Mouse (Mus musculus) kidney, embryonic 14.5 days (tissue): ENCODE data around the gene Bsdc1. TPM values are rescaled to one million over a fixed set of nuclear protein-coding genes. Genes with fewer than 3 reads are reported as not detected.
A peak's percentile ranks its signal among the peaks of the same experiment; 100 is the strongest.
"Not testable (repeated sequence)": the region's sequence is repeated elsewhere in the genome, so short reads cannot be mapped to it uniquely, and the experiment has no call there.

Experiments used
- ATAC-seq: fragments of 200-750 bp; cut with Nextera tagmentation; 2 replicates; pipeline ENCODE4 v1.8.0; 2017; ENCODE audit warnings: moderate number of reproducible peaks, mild to moderate bottlenecking, moderate TSS enrichment, moderate library complexity; ENCODE audit not compliant: low FRiP score, low TSS enrichment
- H3K27ac ChIP-seq: fragments of 300-500 bp; sonication (generic); 2 replicates; pipeline ENCODE4 v1.5.1; 2014; ENCODE audit warnings: low read depth, mild to moderate bottlenecking, low read length, moderate library complexity, mixed read lengths
- H3K27me3 ChIP-seq: fragments of 300-500 bp; sonication (generic); 2 replicates; pipeline ENCODE4 v1.6.1; 2014; ENCODE audit warnings: mild to moderate bottlenecking, low read length; ENCODE audit not compliant: control insufficient read depth, insufficient read depth
- H3K36me3 ChIP-seq: fragments of 300-500 bp; sonication (generic); 2 replicates; pipeline ENCODE4 v1.6.1; 2014; ENCODE audit warnings: low read length, mixed read lengths; ENCODE audit not compliant: control insufficient read depth, insufficient read depth
- H3K4me1 ChIP-seq: fragments of 300-500 bp; sonication (generic); 2 replicates; pipeline ENCODE4 v1.6.1; 2014; ENCODE audit warnings: low read length, mixed read lengths; ENCODE audit not compliant: control insufficient read depth, insufficient read depth
- H3K4me2 ChIP-seq: fragments of 300-500 bp; sonication (generic); replicated peaks from 2 replicates; pipeline ENCODE4 v1.6.1; 2014; ENCODE audit warnings: low read depth, mild to moderate bottlenecking, low read length
- H3K4me3 ChIP-seq: fragments of 300-500 bp; sonication (generic); 2 replicates; pipeline ENCODE4 v1.5.1; 2014; ENCODE audit warnings: mild to moderate bottlenecking, low read length
- H3K9ac ChIP-seq: fragments of 300-500 bp; sonication (generic); 2 replicates; pipeline ENCODE4 v1.6.1; 2014; ENCODE audit warnings: low read depth, mild to moderate bottlenecking, low read length, moderate library complexity
- H3K9me3 ChIP-seq: fragments of 300-500 bp; sonication (generic); 2 replicates; pipeline ENCODE4 v1.6.1; 2016; ENCODE audit warnings: low read length; ENCODE audit not compliant: control insufficient read depth
- WGBS: fragments of 180-500 bp; shearing (Covaris S2); extraction: QIAGEN DNeasy Blood & Tissue Kit; methylation state at CpG from one replicate; pipeline ENCODE4 v1.1.7; 2014; 5-methylcytosine and 5-hydroxymethylcytosine counted together
- polyA plus RNA-seq: library from polyadenylated mRNA; unstranded; fragments of >200 nt; fragmentation: Nextera tagmentation; extraction: Ambion mirVana; gene quantifications from 2 replicates; pipeline ENCODE4 v1.2.1, GENCODE M21; 2014

Bsdc1 gene
- polyA plus RNA-seq, 1 experiment from 2014 or later: 23.3 TPM

DNA sequence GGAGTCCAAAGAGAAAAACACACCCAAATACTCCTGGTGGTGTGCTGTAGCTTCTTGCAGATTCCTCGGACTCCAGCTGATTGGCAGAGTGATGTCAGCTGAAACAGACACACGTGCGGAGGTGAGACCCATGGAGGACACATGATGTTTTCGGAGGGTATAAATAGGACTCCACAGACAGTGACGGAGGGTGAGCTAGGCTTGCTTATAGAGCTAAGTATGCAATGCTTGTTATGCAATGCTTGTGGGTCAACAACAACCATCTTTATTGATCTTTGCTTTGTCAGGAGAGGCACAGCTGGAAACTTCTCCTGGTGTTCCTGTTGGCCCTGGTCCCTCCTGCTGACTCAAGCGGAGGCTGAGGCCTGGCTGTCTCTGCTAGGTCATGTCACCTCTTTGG is 12.7 kb upstream of the Bsdc1 start:
- no peak overlapping the region for H3K4me2 ChIP-seq
- no peaks in the 10 kb centered on the region for H3K4me1 ChIP-seq
- 89% methylated on average over 6 of the region's 6 CpGs for WGBS
- H3K4me3 ChIP-seq: no peak overlapping the region
- H3K36me3 ChIP-seq: no peaks in the 10 kb centered on the region
- H3K27ac ChIP-seq: no peak overlapping the region
- ATAC-seq: no peak
- no peaks in the 10 kb centered on the region for H3K9me3 ChIP-seq
- H3K9ac ChIP-seq: no peak overlapping the region
- no peaks in the 10 kb centered on the region for H3K27me3 ChIP-seq

GRCm38 (mm10) chr4:129450851-129451250 is 10.5 kb upstream of the Bsdc1 start:
- no peak overlapping the region for H3K4me2 ChIP-seq
- H3K4me3 ChIP-seq: no peak overlapping the region
- H3K27me3 ChIP-seq: no peaks in the 10 kb centered on the region
- WGBS: 70% methylated on average over 2 of the region's 2 CpGs
- no peak overlapping the region for H3K27ac ChIP-seq
- no peaks in the 10 kb centered on the region for H3K4me1 ChIP-seq
- H3K36me3 ChIP-seq: no peaks in the 10 kb centered on the region
- H3K9ac ChIP-seq: no peak overlapping the region
- no peaks in the 10 kb centered on the region for H3K9me3 ChIP-seq
- ATAC-seq: no peak

DNA sequence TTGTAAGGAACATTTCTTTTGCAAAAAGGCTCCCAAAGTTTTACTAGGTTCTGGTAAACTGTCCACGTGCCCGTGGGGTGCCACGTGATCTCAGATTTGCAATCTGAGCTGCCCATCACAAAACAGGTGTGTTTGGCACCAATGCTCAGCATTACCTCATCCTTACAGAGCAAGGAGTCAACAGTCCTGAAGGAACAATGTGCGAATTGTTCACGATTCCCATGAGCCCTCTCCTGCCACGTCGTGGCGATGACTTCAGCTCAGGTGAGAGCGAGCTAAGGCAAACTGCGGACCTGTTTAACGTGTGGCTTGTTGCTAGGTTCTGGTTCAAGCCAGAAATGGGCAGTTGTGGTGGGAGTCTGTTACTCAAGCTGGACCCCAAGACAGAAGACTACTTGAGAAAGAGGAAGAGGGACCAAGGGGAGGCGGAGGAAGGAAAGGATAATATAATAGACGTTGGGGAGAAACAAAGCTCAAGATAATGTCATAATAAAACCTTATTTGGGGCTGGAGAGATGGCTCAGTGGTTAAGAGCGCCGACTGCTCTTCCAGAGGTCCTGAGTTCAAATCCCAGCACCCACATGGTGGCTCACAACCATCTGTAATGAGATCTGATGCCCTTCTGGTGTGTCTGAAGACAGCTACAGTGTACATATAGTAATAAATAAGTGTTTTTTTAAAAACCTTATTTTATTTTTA is 9.8 kb upstream of the Bsdc1 start:
- Histone ChIP-seq H3K9ac (no peak overlapping the region), H3K4me1 (no peaks in the 10 kb centered on the region), H3K4me2 (no peak overlapping the region), H3K36me3 (no peaks in the 10 kb centered on the region), H3K27me3 (no peaks in the 10 kb centered on the region), H3K4me3 (no peak overlapping the region), H3K9me3 (no peaks in the 10 kb centered on the region), H3K27ac (no peak overlapping the region)
- WGBS: 85% methylated on average over 15 of the region's 15 CpGs
- no peak for ATAC-seq

DNA sequence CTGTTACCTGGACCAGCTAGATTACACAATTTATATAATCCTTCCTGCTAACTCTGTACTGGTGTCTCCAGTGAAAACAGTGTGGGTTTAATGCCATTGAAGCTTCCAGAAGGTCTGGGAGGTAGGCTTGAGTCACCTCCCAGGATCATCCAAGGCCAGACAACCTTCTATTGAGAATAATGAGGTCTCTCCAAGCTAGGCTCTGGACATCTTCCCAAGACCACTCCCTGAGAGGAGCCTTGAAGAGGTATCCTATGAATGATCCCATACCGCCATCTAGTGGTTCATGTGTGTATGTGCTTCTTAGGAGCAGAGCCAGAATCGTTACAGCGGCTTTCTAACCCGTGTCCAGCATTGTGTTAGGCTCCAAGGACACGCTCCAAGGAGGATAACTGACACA is 6.1 kb upstream of the Bsdc1 start:
- WGBS: 8% methylated on average over 5 of the region's 5 CpGs
- Histone ChIP-seq H3K27me3 (no peaks in the 10 kb centered on the region), H3K4me3 (no peak overlapping the region), H3K4me1 (no peaks in the 10 kb centered on the region), H3K4me2 (no peak overlapping the region), H3K36me3 (no peaks in the 10 kb centered on the region), H3K9ac (no peak overlapping the region), H3K27ac (no peak overlapping the region), H3K9me3 (no peaks in the 10 kb centered on the region)
- ATAC-seq: peak; percentile 79

DNA sequence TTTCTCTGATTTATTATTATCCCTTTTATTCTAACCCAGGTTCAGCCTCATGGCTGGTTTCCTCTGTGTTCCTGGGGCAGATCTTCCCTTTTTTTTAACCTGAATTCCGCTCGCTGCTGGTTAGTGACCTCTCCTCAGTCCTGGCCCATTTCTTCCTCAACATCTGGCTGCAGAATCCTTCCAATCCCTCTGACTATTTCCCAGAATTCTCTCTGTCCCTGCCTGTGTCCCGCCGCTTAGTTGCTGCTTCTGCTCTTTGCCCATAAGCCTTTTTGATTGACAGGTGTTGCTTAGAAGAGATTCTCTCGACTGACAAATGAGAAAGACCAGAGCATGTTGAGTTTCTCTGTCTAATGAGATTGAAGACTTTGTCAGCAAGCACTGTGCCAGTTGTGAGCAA is 5.3 kb upstream of the Bsdc1 start:
- H3K9me3 ChIP-seq: no peaks in the 10 kb centered on the region
- H3K9ac ChIP-seq: no peak overlapping the region
- H3K27ac ChIP-seq: no peak overlapping the region
- H3K4me2 ChIP-seq: no peak overlapping the region
- no peak for ATAC-seq
- WGBS: 64% methylated on average over 5 of the region's 5 CpGs
- no peaks in the 10 kb centered on the region for H3K4me1 ChIP-seq
- no peaks in the 10 kb centered on the region for H3K27me3 ChIP-seq
- no peaks in the 10 kb centered on the region for H3K36me3 ChIP-seq
- no peak overlapping the region for H3K4me3 ChIP-seq

- not testable (repeated sequence) for H3K27ac ChIP-seq, H3K9ac ChIP-seq, ATAC-seq, H3K4me3 ChIP-seq, H3K4me2 ChIP-seq, H3K27me3 ChIP-seq, H3K36me3 ChIP-seq, H3K4me1 ChIP-seq, H3K9me3 ChIP-seq
- 71% methylated on average over 2 of the region's 2 CpGs for WGBS
Measured at GRCm38 (mm10) chr4:129457311-129457710, 4.1 kb upstream of the Bsdc1 start.

- Histone ChIP-seq H3K9me3 (no peaks in the 10 kb centered on the region), H3K27ac (no peak overlapping the region), H3K4me1 (peaks cover 10% of the 10 kb centered on the region), H3K4me3 (no peak overlapping the region), H3K4me2 (no peak overlapping the region), H3K27me3 (no peaks in the 10 kb centered on the region), H3K9ac (no peak overlapping the region), H3K36me3 (peaks cover 3% of the 10 kb centered on the region; the same call in 1 of the 2 replicates)
- ATAC-seq: no peak
- WGBS: 87% methylated on average over 3 of the region's 3 CpGs
Measured at GRCm38 (mm10) chr4:129459726-129460125, 1.7 kb upstream of the Bsdc1 start.

GRCm38 (mm10) chr4:129460827-129461182 is 576 bp upstream of the Bsdc1 start:
- Histone ChIP-seq H3K9me3 (no peaks in the 10 kb centered on the region), H3K27ac (peak overlapping the region; percentile 75), H3K36me3 (peaks cover 13% of the 10 kb centered on the region), H3K27me3 (no peaks in the 10 kb centered on the region), H3K4me3 (peak overlapping the region; percentile 49), H3K4me1 (peaks cover 10% of the 10 kb centered on the region), H3K4me2 (peak overlapping the region; percentile 44), H3K9ac (peak overlapping the region; percentile 66)
- WGBS: 0% methylated on average over 4 of the region's 4 CpGs
- peak; percentile 17 for ATAC-seq

DNA sequence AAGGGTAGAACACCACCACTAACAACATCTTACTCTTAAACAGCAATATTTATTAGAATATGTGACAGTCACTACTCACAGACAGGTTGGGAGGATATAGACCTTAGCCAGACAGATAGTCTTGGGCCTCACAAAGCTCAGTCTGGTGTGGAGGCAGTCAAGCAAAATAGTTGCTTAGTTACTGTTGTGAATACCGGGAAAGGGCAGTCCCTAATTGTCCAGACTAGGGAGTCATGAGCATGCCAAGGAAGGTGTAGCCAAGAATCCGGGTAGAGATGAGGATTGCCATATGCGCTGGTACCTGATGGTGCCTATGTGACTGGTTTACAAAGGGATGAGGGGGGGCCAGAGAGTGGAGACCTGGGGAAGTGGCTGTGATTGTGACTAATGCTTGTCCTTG is 737 bp downstream of the Bsdc1 start:
- WGBS: 40% methylated on average over 3 of the region's 3 CpGs
- Histone ChIP-seq H3K27me3 (no peaks in the 10 kb centered on the region), H3K27ac (0 out of 2 replicates have a peak overlapping the region, but pooled peaks have one; percentile 65), H3K36me3 (peaks cover 26% of the 10 kb centered on the region), H3K4me2 (peak overlapping the region; percentile 79), H3K4me3 (peak overlapping the region; percentile 79), H3K9ac (peak overlapping the region; percentile 69), H3K9me3 (no peaks in the 10 kb centered on the region), H3K4me1 (peaks cover 10% of the 10 kb centered on the region)
- no peak for ATAC-seq
